Comparison of ENCODE assay signal across 8 mouse cellular contexts in genomic region chr5:142368122-142368521, GRCm38 (mm10). TPM values are rescaled to one million over a fixed set of nuclear protein-coding genes. Genes with fewer than 3 reads are reported as not detected.
A peak's percentile ranks its signal among the peaks of the same experiment; 100 is the strongest.
DNase-seq lines count a peak whose midpoint lies in the region; ATAC-seq and TF ChIP-seq lines count a peak whose summit lies in the region.

No protein-coding gene starts in this region.

- TF ChIP-seq CTCF in E14TG2a.4 (conservative IDR thresholded peaks at IDR 0.05; ENCODE audit: low read length), result no peak
- no peak for TF ChIP-seq CTCF in forebrain, postnatal 0 days (IDR thresholded peaks at IDR 0.05; ENCODE audit: low read depth)
- no peak for TF ChIP-seq CTCF in liver, postnatal 0 days (IDR thresholded peaks at IDR 0.05; ENCODE audit: low read depth)

- no peak for TF ChIP-seq EP300 in liver, postnatal 0 days (IDR thresholded peaks at IDR 0.05; ENCODE audit: low read depth)

- peak overlapping the region; percentile 57 for H3K4me3 ChIP-seq in heart, embryonic 11.5 days (ENCODE audit: low read depth, low read length)
- H3K4me3 ChIP-seq in E14TG2a.4 (replicated peaks; ENCODE audit: low read length), result peak overlapping the region; percentile 84
- peak overlapping the region; percentile 56 for H3K4me3 ChIP-seq in forebrain, postnatal 0 days (ENCODE audit: low read depth, low read length)
- peak overlapping the region; percentile 67 for H3K4me3 ChIP-seq in liver, postnatal 0 days (ENCODE audit: low read depth, low read length)

- H3K9ac ChIP-seq in heart, embryonic 11.5 days (ENCODE audit: low read depth, low read length), result peak overlapping the region; percentile 72
- peak overlapping the region; percentile 56 for H3K9ac ChIP-seq in forebrain, postnatal 0 days
- H3K9ac ChIP-seq in liver, postnatal 0 days (replicated peaks), result peak overlapping the region; percentile 64; the same call in 1 of the 2 replicates

- H3K27ac ChIP-seq in heart, embryonic 11.5 days (ENCODE audit: low read depth, low read length), result peak overlapping the region; percentile 2; the same call in 1 of the 2 replicates
- peak overlapping the region; percentile 60; the same call in 1 of the 2 replicates for H3K27ac ChIP-seq in forebrain, postnatal 0 days (ENCODE audit: low read depth, low read length)
- H3K27ac ChIP-seq in liver, postnatal 0 days (ENCODE audit: low read depth), result peak overlapping the region; percentile 78

- peak overlapping the region; percentile 66 for H3K4me2 ChIP-seq in heart, embryonic 11.5 days
- peak overlapping the region; percentile 54 for H3K4me2 ChIP-seq in forebrain, postnatal 0 days (ENCODE audit: low read depth)
- peak overlapping the region; percentile 84 for H3K4me2 ChIP-seq in liver, postnatal 0 days (ENCODE audit: low read depth, low read length)

- no peaks in the 10 kb centered on the region for H3K9me3 ChIP-seq in heart, embryonic 11.5 days (replicated peaks; ENCODE audit: control insufficient read depth, low read length)
- peaks cover 23% of the 10 kb centered on the region for H3K9me3 ChIP-seq in E14TG2a.4 (ENCODE audit: low read length)
- no peaks in the 10 kb centered on the region for H3K9me3 ChIP-seq in forebrain, postnatal 0 days (ENCODE audit: low read length)
- H3K9me3 ChIP-seq in liver, postnatal 0 days (ENCODE audit: low read length), result no peaks in the 10 kb centered on the region

- WGBS in heart, embryonic 11.5 days (ENCODE audit: insufficient replicate concordance), result 56% methylated on average over 5 of the region's 5 CpGs
- WGBS in forebrain, postnatal 0 days, result 38% methylated on average over 5 of the region's 5 CpGs
- 36% methylated on average over 5 of the region's 5 CpGs for WGBS in liver, postnatal 0 days (ENCODE audit: insufficient replicate concordance)

- intact Hi-C loops in heart, postnatal 10 days (cut with DNase I), result no loop called here

- H3K36me3 ChIP-seq in heart, embryonic 11.5 days (ENCODE audit: control insufficient read depth, insufficient read depth, low read length), result no peaks in the 10 kb centered on the region
- H3K36me3 ChIP-seq in E14TG2a.4 (ENCODE audit: insufficient read depth, low read length), result peaks cover 21% of the 10 kb centered on the region
- no peaks in the 10 kb centered on the region for H3K36me3 ChIP-seq in forebrain, postnatal 0 days (ENCODE audit: insufficient read depth)
- no peaks in the 10 kb centered on the region; the same call in 1 of the 2 replicates for H3K36me3 ChIP-seq in liver, postnatal 0 days (replicated peaks; ENCODE audit: insufficient read depth, low read length)

- peaks cover 15% of the 10 kb centered on the region for H3K4me1 ChIP-seq in heart, embryonic 11.5 days (ENCODE audit: control insufficient read depth, insufficient read depth, low read length)
- peaks cover 76% of the 10 kb centered on the region for H3K4me1 ChIP-seq in E14TG2a.4 (replicated peaks; ENCODE audit: low read depth, low read length)
- H3K4me1 ChIP-seq in forebrain, postnatal 0 days (ENCODE audit: insufficient read depth), result peaks cover 5% of the 10 kb centered on the region
- peaks cover 28% of the 10 kb centered on the region for H3K4me1 ChIP-seq in liver, postnatal 0 days (ENCODE audit: insufficient read depth)

- DNase-seq in heart, postnatal 10 days, result no peak
- no peak for DNase-seq in forebrain, postnatal 0 days
- DNase-seq in liver, postnatal 0 days, result no peak
- DNase-seq in layer of hippocampus, postnatal 10 days (ENCODE audit: low spot score in 2 of 2), result no peak
- no peak for DNase-seq in frontal cortex, postnatal 36 days (ENCODE audit: low spot score in 2 of 2)

- no peak for ATAC-seq in heart, embryonic 11.5 days (replicated peaks; ENCODE audit: insufficient number of reproducible peaks, low FRiP score, low TSS enrichment)
- no peak for ATAC-seq in forebrain, postnatal 0 days
- no peak for ATAC-seq in liver, postnatal 0 days
- ATAC-seq in inflammation-experienced regulatory T-cells, adult 6 months, result no peak

- no peaks in the 10 kb centered on the region for H3K27me3 ChIP-seq in heart, embryonic 11.5 days (ENCODE audit: control insufficient read depth, insufficient read depth, low read length)
- H3K27me3 ChIP-seq in E14TG2a.4 (ENCODE audit: insufficient read depth, low read length), result no peaks in the 10 kb centered on the region
- H3K27me3 ChIP-seq in forebrain, postnatal 0 days (ENCODE audit: insufficient read depth, low read length), result no peaks in the 10 kb centered on the region
- H3K27me3 ChIP-seq in liver, postnatal 0 days (ENCODE audit: insufficient read depth, low read length), result no peaks in the 10 kb centered on the region

RNA-seq across cellular contexts. Expression of gene Foxk1, which starts 33.2 kb away (rescaled TPM):
- polyA plus RNA-seq in heart, embryonic 11.5 days (2014; fragmentation: Nextera tagmentation; extraction: Ambion mirVana), result 3.0 and 3.8 TPM in 2 replicates
- total RNA-seq in heart, postnatal 10 days (2021), result 10 to 100 TPM; 16.8 to 19.0 TPM
- 13.8 and 19.0 TPM in 2 replicates for total RNA-seq in forebrain, postnatal 0 days (2014; rRNA removed)
- 3.2 and 5.0 TPM in 2 replicates for polyA plus RNA-seq in forebrain, postnatal 0 days (2015; fragmentation: Nextera tagmentation; extraction: Ambion mirVana)
- polyA plus RNA-seq in liver, postnatal 0 days (2015; fragmentation: Nextera tagmentation; extraction: Ambion mirVana), result 1.7 TPM in 2 replicates
- 10 to 100 TPM; 33.9 to 37.9 TPM for total RNA-seq in layer of hippocampus, postnatal 10 days (2021)
- polyA plus RNA-seq in inflammation-experienced regulatory T-cells, adult 6 months (2017; shearing (Covaris generic)), result 10 to 100 TPM in 1 of 3 experiments, 1 to 10 TPM in 2; 6.3 to 10.1 (median 8.5) TPM

Comparison
In these comparisons a context has a peak if more than half of its experiments do, and no peak if none do; other contexts are left out.
1. H3K27ac ChIP-seq: peak in every context shown above with its lines; median percentile 78 in liver, postnatal 0 days; 60 in forebrain, postnatal 0 days; 2 in heart, embryonic 11.5 days.